Comparison of ENCODE assay signal across 8 mouse cellular contexts in genomic region chr1:43698577-43699000, GRCm38 (mm10). TPM values are rescaled to one million over a fixed set of nuclear protein-coding genes. Genes with fewer than 3 reads are reported as not detected.
DNase-seq lines count a peak whose midpoint lies in the region; ATAC-seq and TF ChIP-seq lines count a peak whose summit lies in the region.

No protein-coding gene starts in this region.

- H3K9me3 ChIP-seq in liver, embryonic 11.5 days (ENCODE audit: control insufficient read depth, low read length): no peaks in the 10 kb centered on the region
- no peaks in the 10 kb centered on the region for H3K9me3 ChIP-seq in embryonic facial prominence, embryonic 13.5 days
- H3K9me3 ChIP-seq in heart, embryonic 14.5 days (ENCODE audit: control insufficient read depth, low read length): no peaks in the 10 kb centered on the region
- H3K9me3 ChIP-seq in kidney, postnatal 0 days (replicated peaks; ENCODE audit: low read length): no peaks in the 10 kb centered on the region
- H3K9me3 ChIP-seq in midbrain, embryonic 14.5 days (ENCODE audit: control insufficient read depth, low read length): no peaks in the 10 kb centered on the region

- H3K27me3 ChIP-seq in liver, embryonic 11.5 days (replicated peaks; ENCODE audit: control insufficient read depth, insufficient read depth, low read length): no peaks in the 10 kb centered on the region
- H3K27me3 ChIP-seq in embryonic facial prominence, embryonic 13.5 days: no peaks in the 10 kb centered on the region
- no peaks in the 10 kb centered on the region for H3K27me3 ChIP-seq in heart, embryonic 14.5 days (ENCODE audit: control insufficient read depth, insufficient read depth, low read length)
- H3K27me3 ChIP-seq in kidney, postnatal 0 days (ENCODE audit: insufficient read depth, low read length): no peaks in the 10 kb centered on the region
- H3K27me3 ChIP-seq in midbrain, embryonic 14.5 days (ENCODE audit: control insufficient read depth, insufficient read depth, low read length): no peaks in the 10 kb centered on the region

- no peaks in the 10 kb centered on the region for H3K4me1 ChIP-seq in liver, embryonic 11.5 days (replicated peaks; ENCODE audit: control insufficient read depth, insufficient read depth, low read length)
- H3K4me1 ChIP-seq in embryonic facial prominence, embryonic 13.5 days: peaks cover 22% of the 10 kb centered on the region
- peaks cover 12 to 27% of the 10 kb centered on the region in 2 experiments for H3K4me1 ChIP-seq in heart, embryonic 14.5 days (ENCODE audit: control insufficient read depth in 2 of 2, insufficient read depth in 2 of 2, low read length in 2 of 2)
- peaks cover 13% of the 10 kb centered on the region; the same call in 1 of the 2 replicates for H3K4me1 ChIP-seq in kidney, postnatal 0 days (replicated peaks; ENCODE audit: insufficient read depth, low read length)
- no peaks in the 10 kb centered on the region for H3K4me1 ChIP-seq in midbrain, embryonic 14.5 days (ENCODE audit: control insufficient read depth, insufficient read depth, low read length)

- no peak overlapping the region for H3K9ac ChIP-seq in liver, embryonic 11.5 days (ENCODE audit: low read depth, low read length)
- H3K9ac ChIP-seq in embryonic facial prominence, embryonic 13.5 days: no peak overlapping the region
- H3K9ac ChIP-seq in heart, embryonic 14.5 days (ENCODE audit: low read length): no peak overlapping the region
- no peak overlapping the region for H3K9ac ChIP-seq in kidney, postnatal 0 days (ENCODE audit: low read depth, low read length)
- H3K9ac ChIP-seq in midbrain, embryonic 14.5 days (replicated peaks; ENCODE audit: low read length): no peak overlapping the region

- no peak overlapping the region for H3K4me3 ChIP-seq in liver, embryonic 11.5 days (ENCODE audit: low read depth, low read length)
- H3K4me3 ChIP-seq in embryonic facial prominence, embryonic 13.5 days: no peak overlapping the region
- H3K4me3 ChIP-seq in heart, embryonic 14.5 days (ENCODE audit: control insufficient read depth in 1 of 2, insufficient read depth in 1 of 2, low read depth in 1 of 2, low read length in 2 of 2): no peak overlapping the region
- H3K4me3 ChIP-seq in kidney, postnatal 0 days (replicated peaks; ENCODE audit: low read depth, low read length): no peak overlapping the region
- H3K4me3 ChIP-seq in midbrain, embryonic 14.5 days (replicated peaks; ENCODE audit: low read depth, low read length): no peak overlapping the region

- no peak overlapping the region for H3K27ac ChIP-seq in liver, embryonic 11.5 days (ENCODE audit: low read depth, low read length)
- H3K27ac ChIP-seq in embryonic facial prominence, embryonic 13.5 days: 0 out of 2 replicates have a peak overlapping the region, but pooled peaks have one; percentile 0
- peak overlapping the region; percentile 90 to 95 for H3K27ac ChIP-seq in heart, embryonic 14.5 days (replicated peaks in 1 of 2; ENCODE audit: control insufficient read depth in 1 of 2, insufficient read depth in 1 of 2, low read depth in 2 of 2, low read length in 2 of 2)
- H3K27ac ChIP-seq in kidney, postnatal 0 days: peak overlapping the region; percentile 14; the same call in 1 of the 2 replicates
- 0 out of 2 replicates have a peak overlapping the region, but pooled peaks have one; percentile 2 for H3K27ac ChIP-seq in midbrain, embryonic 14.5 days (replicated peaks; ENCODE audit: low read depth, low read length)

- no peaks in the 10 kb centered on the region for H3K36me3 ChIP-seq in liver, embryonic 11.5 days (ENCODE audit: control insufficient read depth, insufficient read depth, low read length)
- no peaks in the 10 kb centered on the region for H3K36me3 ChIP-seq in embryonic facial prominence, embryonic 13.5 days
- no peaks in the 10 kb centered on the region for H3K36me3 ChIP-seq in heart, embryonic 14.5 days (ENCODE audit: control insufficient read depth, insufficient read depth, low read length)
- H3K36me3 ChIP-seq in kidney, postnatal 0 days (ENCODE audit: insufficient read depth, low read length): no peaks in the 10 kb centered on the region
- H3K36me3 ChIP-seq in midbrain, embryonic 14.5 days (ENCODE audit: control insufficient read depth, insufficient read depth, low read length): no peaks in the 10 kb centered on the region

- 44% methylated on average over 4 of the region's 4 CpGs for WGBS in liver, embryonic 11.5 days
- WGBS in embryonic facial prominence, embryonic 13.5 days: 14% methylated on average over 4 of the region's 4 CpGs
- WGBS in heart, embryonic 14.5 days: 5% methylated on average over 4 of the region's 4 CpGs
- 5% methylated on average over 4 of the region's 4 CpGs for WGBS in kidney, postnatal 0 days
- WGBS in midbrain, embryonic 14.5 days: 0% methylated on average over 4 of the region's 4 CpGs

- ATAC-seq in liver, embryonic 11.5 days (replicated peaks; ENCODE audit: low FRiP score): no peak
- ATAC-seq in embryonic facial prominence, embryonic 13.5 days (ENCODE audit: insufficient number of reproducible peaks, insufficient read depth, low FRiP score, low TSS enrichment, low read depth): peak; percentile 70; the same call in 1 of the 2 replicates
- ATAC-seq in heart, embryonic 14.5 days (ENCODE audit: insufficient number of reproducible peaks, insufficient read depth, low FRiP score, low read depth): peak; percentile 87
- peak; percentile 72; the same call in 1 of the 2 replicates for ATAC-seq in kidney, postnatal 0 days (replicated peaks; ENCODE audit: low FRiP score, low read depth)
- peak; percentile 84 for ATAC-seq in midbrain, embryonic 14.5 days (ENCODE audit: low FRiP score, low TSS enrichment)

- TF ChIP-seq CTCF in kidney, postnatal 0 days (IDR thresholded peaks at IDR 0.05; ENCODE audit: low read depth): no peak

- DNase-seq in liver: peak; percentile 22
- no peak for DNase-seq in liver, embryonic 11.5 days (ENCODE audit: low spot score)
- DNase-seq in kidney, postnatal 0 days (ENCODE audit: low spot score): peak; percentile 81
- DNase-seq in midbrain, embryonic 14.5 days: peak; percentile 79
- no peak for DNase-seq in spleen, adult 18-20 months
- DNase-seq in thymus, postnatal 36 days: no peak

- H3K4me2 ChIP-seq in liver, embryonic 11.5 days: no peak overlapping the region
- H3K4me2 ChIP-seq in embryonic facial prominence, embryonic 13.5 days: no peak overlapping the region
- H3K4me2 ChIP-seq in heart, embryonic 14.5 days (ENCODE audit: low read length): peak overlapping the region; percentile 49
- H3K4me2 ChIP-seq in kidney, postnatal 0 days (ENCODE audit: low read length): no peak overlapping the region
- H3K4me2 ChIP-seq in midbrain, embryonic 14.5 days (ENCODE audit: low read length): no peak overlapping the region

RNA-seq across cellular contexts. Expression of gene 1500015O10Rik, which starts 31.8 kb away (rescaled TPM):
- polyA plus RNA-seq in liver, embryonic 11.5 days (2014; fragmentation: Nextera tagmentation; extraction: Ambion mirVana): 0.25 TPM in 1 of 2 replicates, not detected in the other
- polyA plus RNA-seq in embryonic facial prominence, embryonic 13.5 days (2015; fragmentation: Nextera tagmentation; extraction: Ambion mirVana): 6.0 and 12.4 TPM in 2 replicates
- 12.7 and 19.0 TPM in 2 replicates for polyA plus RNA-seq in heart, embryonic 14.5 days (2014; fragmentation: Nextera tagmentation; extraction: Ambion mirVana)
- polyA plus RNA-seq in kidney, postnatal 0 days (2015; fragmentation: Nextera tagmentation; extraction: Ambion mirVana): 23.4 and 25.1 TPM in 2 replicates
- 8.2 and 13.5 TPM in 2 replicates for polyA plus RNA-seq in midbrain, embryonic 14.5 days (2014; fragmentation: Nextera tagmentation; extraction: Ambion mirVana)

Comparison
In these comparisons a context has a peak if more than half of its experiments do, and no peak if none do; other contexts are left out.
1. DNase-seq: peak in liver (single experiment), kidney, postnatal 0 days (single experiment) and midbrain, embryonic 14.5 days (single experiment); none in liver, embryonic 11.5 days (single experiment), spleen, adult 18-20 months (0 of 2) and thymus, postnatal 36 days (0 of 2).